In genomic region chr5:136961983-136962461, GRCm38 (mm10) we compare ENCODE assay signal across 8 mouse cellular contexts. TPM values are rescaled to one million over a fixed set of nuclear protein-coding genes. Genes with fewer than 3 reads are reported as not detected.
A peak's percentile ranks its signal among the peaks of the same experiment; 100 is the strongest.
DNase-seq lines count a peak whose midpoint lies in the region; ATAC-seq and TF ChIP-seq lines count a peak whose summit lies in the region.

No protein-coding gene starts in this region.

- TF ChIP-seq POLR2A in bone marrow, adult 2 months (IDR thresholded peaks at IDR 0.05; ENCODE audit: borderline replicate concordance, control insufficient read depth, low read depth, low read length), result peak; percentile 83; the same call in 1 of the 2 replicates

- peaks cover 2% of the 10 kb centered on the region for H3K4me1 ChIP-seq in bone marrow, adult 2 months (ENCODE audit: control insufficient read depth, insufficient read depth, low read length)
- H3K4me1 ChIP-seq in embryonic facial prominence, embryonic 15.5 days, result peaks cover 14% of the 10 kb centered on the region
- peaks cover 38% of the 10 kb centered on the region for H3K4me1 ChIP-seq in kidney, embryonic 14.5 days (ENCODE audit: control insufficient read depth, insufficient read depth, low read length)
- peaks cover 24% of the 10 kb centered on the region for H3K4me1 ChIP-seq in limb, embryonic 15.5 days

- H3K4me2 ChIP-seq in embryonic facial prominence, embryonic 15.5 days (replicated peaks), result peak overlapping the region; percentile 70
- peak overlapping the region; percentile 77 for H3K4me2 ChIP-seq in kidney, embryonic 14.5 days (replicated peaks; ENCODE audit: low read depth, low read length)
- peak overlapping the region; percentile 67 for H3K4me2 ChIP-seq in limb, embryonic 15.5 days

- WGBS in bone marrow, adult 2 months, result under 1% methylated on average over 20 of the region's 20 CpGs
- WGBS in embryonic facial prominence, embryonic 15.5 days, result 0% methylated on average over 20 of the region's 20 CpGs
- 0% methylated on average over 20 of the region's 20 CpGs for WGBS in kidney, embryonic 14.5 days
- 2% methylated on average over 20 of the region's 20 CpGs for WGBS in limb, embryonic 15.5 days

- peak; percentile 92 for ATAC-seq in embryonic facial prominence, embryonic 15.5 days (ENCODE audit: insufficient number of reproducible peaks, low FRiP score, low TSS enrichment, low read depth)
- peak; percentile 86 for ATAC-seq in kidney, embryonic 14.5 days (ENCODE audit: low FRiP score, low TSS enrichment)
- ATAC-seq in limb, embryonic 15.5 days (ENCODE audit: insufficient number of reproducible peaks, low FRiP score, low TSS enrichment, low read depth), result peak; percentile 89

- H3K27me3 ChIP-seq in embryonic facial prominence, embryonic 15.5 days, result no peaks in the 10 kb centered on the region
- no peaks in the 10 kb centered on the region for H3K27me3 ChIP-seq in kidney, embryonic 14.5 days (ENCODE audit: control insufficient read depth, insufficient read depth, low read length)
- H3K27me3 ChIP-seq in limb, embryonic 15.5 days, result no peaks in the 10 kb centered on the region

- peaks cover 35% of the 10 kb centered on the region for H3K36me3 ChIP-seq in embryonic facial prominence, embryonic 15.5 days
- H3K36me3 ChIP-seq in kidney, embryonic 14.5 days (ENCODE audit: control insufficient read depth, insufficient read depth, low read length), result peaks cover 33% of the 10 kb centered on the region
- peaks cover 40% of the 10 kb centered on the region for H3K36me3 ChIP-seq in limb, embryonic 15.5 days

- TF ChIP-seq CTCF in bone marrow, adult 2 months (IDR thresholded peaks at IDR 0.05; ENCODE audit: control insufficient read depth, insufficient read depth, low read length), result no peak

- peak overlapping the region; percentile 70 for H3K9ac ChIP-seq in embryonic facial prominence, embryonic 15.5 days
- peak overlapping the region; percentile 78 for H3K9ac ChIP-seq in kidney, embryonic 14.5 days (ENCODE audit: low read depth, low read length)
- H3K9ac ChIP-seq in limb, embryonic 15.5 days, result peak overlapping the region; percentile 69

- no peaks in the 10 kb centered on the region for H3K9me3 ChIP-seq in embryonic facial prominence, embryonic 15.5 days (replicated peaks)
- H3K9me3 ChIP-seq in kidney, embryonic 14.5 days (ENCODE audit: control insufficient read depth, low read length), result no peaks in the 10 kb centered on the region
- no peaks in the 10 kb centered on the region for H3K9me3 ChIP-seq in limb, embryonic 15.5 days

- DNase-seq in 416B (ENCODE audit: low read depth), result peak; percentile 93
- peak; percentile 91 to 95 for DNase-seq in heart, adult 9 months (ENCODE audit: low spot score in 2 of 2)
- DNase-seq in monocyte, adult 2 months (ENCODE audit: low read depth in 1 of 2, low spot score in 2 of 2), result peak; percentile 72 to 84
- peak; percentile 87 to 90 for DNase-seq in spleen, postnatal 36 days (ENCODE audit: low spot score in 2 of 2)

- H3K4me3 ChIP-seq in bone marrow, adult 2 months (replicated peaks; ENCODE audit: control insufficient read depth, low read depth, low read length), result peak overlapping the region; percentile 96
- peak overlapping the region; percentile 67 for H3K4me3 ChIP-seq in embryonic facial prominence, embryonic 15.5 days (replicated peaks)
- peak overlapping the region; percentile 82 for H3K4me3 ChIP-seq in kidney, embryonic 14.5 days (ENCODE audit: low read length)
- H3K4me3 ChIP-seq in limb, embryonic 15.5 days, result peak overlapping the region; percentile 69

- peak overlapping the region; percentile 86 for H3K27ac ChIP-seq in bone marrow, adult 2 months (ENCODE audit: control insufficient read depth, insufficient read depth, low read depth, low read length, poor library complexity)
- peak overlapping the region; percentile 87 for H3K27ac ChIP-seq in embryonic facial prominence, embryonic 15.5 days (replicated peaks)
- peak overlapping the region; percentile 87 for H3K27ac ChIP-seq in kidney, embryonic 14.5 days (ENCODE audit: low read depth, low read length)
- H3K27ac ChIP-seq in limb, embryonic 15.5 days, result peak overlapping the region; percentile 87

RNA-seq across cellular contexts. Expression of gene Cldn15, which starts 4.4 kb away (rescaled TPM):
- polyA plus RNA-seq in bone marrow, adult 2 months (2011; ENCODE audit: insufficient read depth, insufficient read length, low replicate concordance, missing spikeins), result 14.6 and 31.1 TPM in 2 replicates
- 0.11 and 0.14 TPM in 2 replicates for polyA plus RNA-seq in embryonic facial prominence, embryonic 15.5 days (2015; fragmentation: Nextera tagmentation; extraction: Ambion mirVana)
- polyA plus RNA-seq in kidney, embryonic 14.5 days (2014; fragmentation: Nextera tagmentation; extraction: Ambion mirVana), result 1.5 and 1.7 TPM in 2 replicates
- polyA plus RNA-seq in limb, embryonic 15.5 days (2015; fragmentation: Nextera tagmentation; extraction: Ambion mirVana), result 0.15 and 1.0 TPM in 2 replicates

RNA-seq across cellular contexts. Expression of gene Fis1, which starts 8.9 kb away (rescaled TPM):
- 179 and 211 TPM in 2 replicates for polyA plus RNA-seq in bone marrow, adult 2 months (2011; ENCODE audit: insufficient read depth, insufficient read length, low replicate concordance, missing spikeins)
- polyA plus RNA-seq in embryonic facial prominence, embryonic 15.5 days (2015; fragmentation: Nextera tagmentation; extraction: Ambion mirVana), result 246 and 256 TPM in 2 replicates
- polyA plus RNA-seq in kidney, embryonic 14.5 days (2014; fragmentation: Nextera tagmentation; extraction: Ambion mirVana), result 333 and 398 TPM in 2 replicates
- polyA plus RNA-seq in limb, embryonic 15.5 days (2015; fragmentation: Nextera tagmentation; extraction: Ambion mirVana), result 228 and 240 TPM in 2 replicates

RNA-seq across cellular contexts. Expression of gene Plod3, which starts 24.8 kb away (rescaled TPM):
- polyA plus RNA-seq in bone marrow, adult 2 months (2011; ENCODE audit: insufficient read depth, insufficient read length, low replicate concordance, missing spikeins), result 14.0 and 26.1 TPM in 2 replicates
- 55.5 and 60.6 TPM in 2 replicates for polyA plus RNA-seq in embryonic facial prominence, embryonic 15.5 days (2015; fragmentation: Nextera tagmentation; extraction: Ambion mirVana)
- polyA plus RNA-seq in kidney, embryonic 14.5 days (2014; fragmentation: Nextera tagmentation; extraction: Ambion mirVana), result 28.5 and 41.4 TPM in 2 replicates
- 61.4 and 73.5 TPM in 2 replicates for polyA plus RNA-seq in limb, embryonic 15.5 days (2015; fragmentation: Nextera tagmentation; extraction: Ambion mirVana)

RNA-seq across cellular contexts. Expression of gene Znhit1, which starts 25.8 kb away (rescaled TPM):
- polyA plus RNA-seq in bone marrow, adult 2 months (2011; ENCODE audit: insufficient read depth, insufficient read length, low replicate concordance, missing spikeins), result 70.2 and 134 TPM in 2 replicates
- 111 and 120 TPM in 2 replicates for polyA plus RNA-seq in embryonic facial prominence, embryonic 15.5 days (2015; fragmentation: Nextera tagmentation; extraction: Ambion mirVana)
- 80.6 and 93.2 TPM in 2 replicates for polyA plus RNA-seq in kidney, embryonic 14.5 days (2014; fragmentation: Nextera tagmentation; extraction: Ambion mirVana)
- polyA plus RNA-seq in limb, embryonic 15.5 days (2015; fragmentation: Nextera tagmentation; extraction: Ambion mirVana), result 96.7 and 106 TPM in 2 replicates

RNA-seq across cellular contexts. Expression of gene Ift22, which starts 54.1 kb away (rescaled TPM):
- polyA plus RNA-seq in bone marrow, adult 2 months (2011; ENCODE audit: insufficient read depth, insufficient read length, low replicate concordance, missing spikeins), result 1.7 and 10.7 TPM in 2 replicates
- 76.5 and 104 TPM in 2 replicates for polyA plus RNA-seq in embryonic facial prominence, embryonic 15.5 days (2015; fragmentation: Nextera tagmentation; extraction: Ambion mirVana)
- 85.0 and 86.7 TPM in 2 replicates for polyA plus RNA-seq in kidney, embryonic 14.5 days (2014; fragmentation: Nextera tagmentation; extraction: Ambion mirVana)
- polyA plus RNA-seq in limb, embryonic 15.5 days (2015; fragmentation: Nextera tagmentation; extraction: Ambion mirVana), result 56.2 and 60.5 TPM in 2 replicates

Comparison
In these comparisons a context has a peak if more than half of its experiments do, and no peak if none do; other contexts are left out.
1. Peak in every context shown above with its lines: DNase-seq, ATAC-seq, H3K4me3 ChIP-seq and H3K27ac ChIP-seq.